Mouse (Mus musculus): ENCODE data around the gene Gm11077. TPM values are rescaled to one million over a fixed set of nuclear protein-coding genes. Genes with fewer than 3 reads are reported as not detected.

Gene Gm11077
- polyA plus RNA-seq, 1 experiment from 2014 or later: not detected

DNA sequence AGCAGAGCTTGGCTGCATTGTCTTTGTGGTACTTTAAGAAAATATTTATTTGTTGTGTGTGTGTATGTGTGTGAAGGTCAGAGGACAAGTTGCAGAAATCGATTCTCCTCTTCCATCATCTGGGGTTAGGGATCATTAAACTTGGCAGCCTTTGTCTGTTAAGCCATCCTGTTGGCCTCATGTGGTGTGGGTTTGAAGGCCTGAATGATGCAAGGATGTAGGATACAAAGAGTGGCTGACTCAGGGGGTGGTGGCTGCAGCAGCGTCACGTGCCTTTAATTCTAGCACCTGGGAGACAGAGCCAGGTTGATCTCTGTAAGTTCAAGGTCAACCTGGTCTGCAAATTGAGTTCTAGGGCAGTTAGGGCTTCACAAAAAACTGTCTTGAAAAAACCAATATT is 16.5 kb downstream of the Gm11077 start:
- DNase-seq (ENCODE audit: low spot score): no peak

DNA sequence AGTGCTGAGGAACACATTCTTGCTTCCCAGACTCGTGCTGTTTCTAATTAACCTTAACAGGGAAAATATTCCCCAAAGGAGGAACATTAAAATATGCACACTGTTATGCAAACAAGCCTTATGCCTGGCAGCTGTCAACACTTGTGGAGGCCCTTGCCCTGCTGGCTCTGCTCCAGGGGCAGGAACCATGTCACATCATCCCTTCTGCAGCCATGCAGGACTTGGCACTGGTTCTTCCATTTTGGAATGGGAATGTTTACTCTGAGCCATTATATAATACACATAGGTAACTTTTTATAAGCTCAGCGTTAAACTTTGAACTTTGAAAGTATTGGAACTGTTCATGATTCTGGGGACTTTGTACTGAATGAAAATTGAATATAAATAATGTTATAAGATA is 18.5 kb downstream of the Gm11077 start:
- no peak for DNase-seq (ENCODE audit: low spot score)

DNA sequence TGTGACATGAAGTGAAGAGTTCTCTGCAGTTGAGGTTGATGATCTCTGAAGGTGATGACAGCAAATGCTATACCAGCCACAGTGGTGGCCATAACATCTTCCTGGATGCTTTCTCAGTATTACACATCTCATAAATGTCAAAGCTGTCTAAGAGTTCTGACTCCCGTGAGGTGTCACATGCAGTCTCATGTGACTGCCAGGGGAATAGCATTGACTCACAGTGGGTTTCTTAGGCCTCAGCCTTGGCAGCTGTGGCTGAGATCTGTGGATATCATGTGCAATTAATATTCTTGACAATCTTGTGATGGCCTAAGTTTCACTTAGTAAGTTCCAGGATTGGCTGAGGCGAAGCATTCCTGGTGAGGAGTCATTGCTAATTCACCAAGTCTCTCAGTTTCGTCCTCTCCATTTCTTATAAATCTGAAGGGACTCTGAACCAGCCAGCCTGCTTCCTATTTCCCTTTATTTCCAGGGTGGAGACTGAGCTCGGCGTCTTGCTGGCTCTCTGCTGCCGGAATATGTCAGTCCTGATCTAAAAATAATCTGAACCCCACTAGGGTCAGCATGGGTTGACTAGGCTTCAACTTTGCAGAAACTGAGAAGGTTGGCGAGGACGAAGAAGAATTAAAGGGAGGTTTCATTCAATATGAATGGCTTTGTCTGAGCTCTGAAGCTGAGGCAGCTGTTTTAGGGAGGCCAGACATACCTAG is 21.4 kb downstream of the Gm11077 start:
- DNase-seq (ENCODE audit: low spot score): no peak

DNA sequence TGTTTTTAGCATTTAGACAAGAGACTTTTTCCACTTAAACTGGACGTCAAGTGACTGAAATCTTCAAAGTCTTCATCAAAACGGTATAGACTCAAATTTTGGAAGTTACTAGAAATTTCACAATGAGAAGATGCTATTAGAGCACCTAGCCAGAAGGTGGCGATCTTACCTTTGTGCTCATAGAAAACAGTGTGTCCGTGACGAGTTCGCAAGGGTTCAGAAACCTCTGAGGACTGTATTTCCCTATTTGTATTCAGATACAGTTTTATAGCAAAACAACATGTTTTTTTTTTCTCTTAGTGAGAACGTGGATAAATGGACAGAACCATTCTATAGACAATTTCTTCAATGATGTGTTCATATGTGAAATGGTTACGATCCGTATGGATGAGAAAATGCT is 37.3 kb downstream of the Gm11077 start:
- peak; percentile 64 for DNase-seq (ENCODE audit: low spot score)

DNA sequence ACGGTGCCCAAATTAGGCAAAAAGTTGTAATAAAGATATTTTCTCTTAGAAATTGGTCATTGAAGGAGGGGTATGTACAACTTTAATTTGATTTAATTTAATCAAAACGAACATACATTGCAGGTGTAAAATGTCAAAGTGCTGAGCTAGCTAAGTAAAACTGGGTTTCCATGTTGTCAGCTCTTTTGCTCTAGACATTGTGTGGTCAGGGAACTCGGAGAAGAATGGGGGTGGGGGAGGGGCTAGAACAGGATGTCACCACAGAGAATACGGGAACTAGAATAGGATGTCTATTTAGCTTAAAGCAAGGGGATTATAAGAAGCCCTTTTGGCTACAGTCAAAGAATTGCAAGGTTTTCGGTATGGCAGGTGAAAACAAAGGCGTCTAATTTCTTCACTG is 38.2 kb downstream of the Gm11077 start:
- peak; percentile 17 for DNase-seq (ENCODE audit: low spot score)

DNA sequence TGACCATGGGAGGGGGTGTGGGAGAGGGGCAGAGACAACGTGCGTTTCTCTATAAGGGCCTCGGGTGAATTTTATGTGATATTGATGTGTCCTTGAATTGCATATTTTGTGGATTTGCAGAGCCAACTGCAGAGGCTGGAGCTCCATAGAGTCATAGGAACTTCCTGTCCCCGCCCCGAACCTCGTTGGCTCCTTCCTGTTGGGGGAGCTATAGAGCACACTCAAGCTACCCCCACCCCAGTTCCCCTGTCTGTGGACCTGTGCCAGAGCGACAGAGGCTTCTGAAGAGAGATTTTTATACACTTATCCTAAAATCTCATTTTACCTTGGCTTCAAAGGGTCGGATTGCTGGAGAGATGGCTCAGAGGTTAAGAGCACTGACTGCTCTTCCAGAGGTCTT is 39.1 kb downstream of the Gm11077 start:
- DNase-seq (ENCODE audit: low spot score): peak; percentile 33

DNA sequence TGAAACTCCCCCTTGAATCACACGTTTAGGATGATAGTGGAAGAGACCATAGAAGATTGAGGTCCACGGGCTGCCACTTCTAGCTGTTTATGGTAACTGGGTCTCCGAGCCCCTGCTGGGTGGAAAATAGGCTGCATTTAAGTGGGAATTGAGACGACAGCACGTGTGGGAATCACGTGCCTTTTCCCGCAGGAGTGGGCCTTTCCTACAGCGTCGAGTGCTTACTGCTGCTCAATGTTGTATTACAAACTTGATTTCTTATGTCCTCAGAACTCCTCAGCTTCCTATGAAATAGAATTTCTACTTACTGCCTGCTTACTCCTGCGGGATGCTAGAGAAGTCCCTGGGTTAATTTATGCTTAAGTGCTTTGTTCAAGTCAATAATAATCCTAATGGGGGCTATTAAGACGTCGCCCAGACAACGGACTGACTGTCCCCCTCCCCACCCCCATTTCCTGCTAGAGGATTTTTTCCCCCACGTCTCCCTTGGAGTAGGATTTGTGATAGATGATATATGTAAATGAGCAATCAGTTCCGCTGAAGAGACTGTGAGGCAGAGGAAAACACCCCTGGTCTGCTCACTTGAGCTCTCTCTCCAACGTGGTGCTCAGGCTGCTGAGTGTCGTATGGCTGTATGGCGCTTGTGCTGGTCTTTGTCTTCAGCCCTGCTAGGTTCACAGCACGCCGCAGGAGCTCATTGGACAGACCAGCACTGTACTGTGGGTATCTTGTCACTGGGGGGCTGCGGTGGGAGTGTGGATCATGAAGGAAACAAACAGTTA is 40.0 kb downstream of the Gm11077 start:
- DNase-seq (ENCODE audit: low spot score): no peak

DNA sequence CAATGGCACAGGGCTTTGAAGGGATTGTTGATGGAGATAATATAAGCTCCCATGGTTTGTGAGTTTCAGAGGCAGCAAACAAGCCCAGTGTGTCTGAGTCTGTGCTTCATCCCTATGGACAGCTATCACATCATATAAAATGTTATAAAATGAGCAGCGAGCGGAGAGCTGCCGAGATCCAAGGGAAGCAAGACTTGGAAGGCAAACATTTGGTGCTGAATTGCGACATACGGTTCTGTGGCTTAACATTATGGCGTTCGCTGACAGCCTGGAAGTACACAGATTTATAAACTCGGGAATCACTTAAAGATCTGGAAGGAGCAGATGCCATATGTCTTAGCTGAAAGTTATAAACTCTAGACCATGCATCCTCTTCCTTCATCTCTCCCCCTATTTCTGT is 47.2 kb downstream of the Gm11077 start:
- DNase-seq (ENCODE audit: low spot score): no peak

DNA sequence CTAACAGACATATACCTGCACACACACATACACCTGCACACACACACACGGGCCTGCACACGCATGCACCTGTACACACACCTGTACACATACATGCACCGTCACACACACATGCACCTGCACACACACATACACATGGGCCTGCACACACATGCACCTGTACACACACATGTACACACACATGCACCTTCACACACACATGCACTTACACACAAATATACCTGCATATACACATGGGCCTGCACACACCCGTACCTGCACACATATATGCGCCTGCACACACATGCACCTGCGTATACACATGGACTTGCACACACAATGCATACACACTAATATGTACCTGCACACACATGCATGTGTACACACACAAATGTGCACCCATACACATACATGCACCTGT is 53.4 kb downstream of the Gm11077 start:
- DNase-seq (ENCODE audit: low spot score): no peak

DNA sequence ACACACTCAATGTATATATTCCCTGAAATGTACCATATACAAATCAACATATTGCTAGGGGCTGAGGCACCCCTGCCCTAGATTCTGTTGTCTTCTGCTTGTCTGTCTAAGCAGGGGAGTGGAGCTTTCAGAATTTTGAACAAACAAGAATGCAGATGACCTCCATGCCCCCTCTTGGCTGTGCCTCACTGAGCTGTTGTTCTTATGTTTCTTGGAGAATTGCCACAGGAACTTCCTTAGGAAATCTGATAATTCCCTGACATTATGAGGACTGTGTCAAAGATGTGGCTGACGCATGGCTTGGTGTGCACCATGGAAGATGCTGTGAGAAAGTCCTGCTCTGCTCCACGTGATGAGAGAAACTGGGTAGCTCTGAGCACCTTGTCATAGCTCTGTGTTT is 57.0 kb downstream of the Gm11077 start:
- no peak for DNase-seq (ENCODE audit: low spot score)

DNA sequence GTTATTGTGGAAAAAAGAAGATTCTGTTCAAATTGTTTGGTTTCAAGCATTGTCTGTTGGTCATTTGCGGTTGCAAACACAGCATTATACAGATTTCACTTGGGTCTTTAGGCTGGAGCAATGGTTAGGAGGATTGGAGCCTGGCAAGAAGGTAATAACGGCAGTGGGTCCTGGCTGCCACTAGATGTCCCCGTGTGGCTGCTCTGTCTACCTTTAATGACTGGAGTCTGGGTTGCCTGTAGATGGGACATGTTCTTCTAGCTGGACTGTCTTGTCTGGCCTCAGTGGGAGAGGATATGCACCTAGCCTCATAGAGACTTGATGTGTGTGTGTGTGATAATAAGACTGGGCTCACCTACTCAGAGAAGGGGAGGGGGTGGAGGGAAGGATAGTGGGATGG is 60.8 kb downstream of the Gm11077 start:
- DNase-seq (ENCODE audit: low spot score): no peak

DNA sequence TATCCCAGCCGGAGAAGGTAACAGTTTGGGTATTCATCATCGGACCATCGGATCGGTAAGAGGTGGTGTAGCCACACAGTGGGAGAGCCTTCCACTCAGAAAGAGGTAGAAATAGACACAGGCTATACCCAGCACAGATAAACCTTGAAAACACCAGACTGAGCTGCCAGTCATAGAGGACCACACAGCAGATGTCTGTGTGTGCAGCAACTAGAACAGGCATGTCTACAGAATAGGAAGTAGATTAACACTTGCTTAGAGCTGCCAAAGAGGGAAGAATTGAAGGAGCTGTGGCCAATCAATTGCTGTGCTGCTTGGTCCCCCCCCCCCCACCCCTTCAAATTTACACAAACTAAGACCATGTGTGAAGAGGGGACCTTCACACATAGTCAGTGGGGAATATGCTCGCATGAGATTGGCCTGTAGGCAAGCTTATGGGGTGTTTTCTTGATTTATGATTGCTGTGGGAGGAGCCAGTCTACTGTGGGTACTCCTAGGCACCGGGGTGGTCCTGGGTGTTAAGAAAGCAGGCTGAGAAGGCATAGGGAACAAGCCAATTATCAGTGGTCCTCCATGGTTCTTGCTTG is 64.7 kb downstream of the Gm11077 start:
- DNase-seq (ENCODE audit: low spot score): no peak

DNA sequence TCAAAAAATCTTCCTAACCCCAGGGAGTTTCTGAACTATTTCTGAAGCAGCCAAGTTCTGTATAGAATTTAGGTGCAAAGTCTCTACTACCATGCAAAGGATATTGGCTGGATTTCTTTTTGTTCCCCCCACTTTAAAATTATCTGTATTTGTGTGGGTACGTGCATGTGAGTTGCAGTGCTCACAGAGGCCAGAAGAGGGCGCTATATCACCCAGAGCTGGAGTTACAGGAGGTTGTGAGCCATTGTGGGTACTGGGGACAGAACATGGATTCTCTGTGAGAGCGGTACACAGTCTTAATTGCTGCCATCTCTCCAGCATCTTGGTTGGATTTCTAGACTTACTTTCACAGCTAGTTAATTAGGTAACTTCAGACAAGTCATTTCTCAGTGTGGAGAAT is 69.8 kb downstream of the Gm11077 start:
- DNase-seq (ENCODE audit: low spot score): no peak

DNA sequence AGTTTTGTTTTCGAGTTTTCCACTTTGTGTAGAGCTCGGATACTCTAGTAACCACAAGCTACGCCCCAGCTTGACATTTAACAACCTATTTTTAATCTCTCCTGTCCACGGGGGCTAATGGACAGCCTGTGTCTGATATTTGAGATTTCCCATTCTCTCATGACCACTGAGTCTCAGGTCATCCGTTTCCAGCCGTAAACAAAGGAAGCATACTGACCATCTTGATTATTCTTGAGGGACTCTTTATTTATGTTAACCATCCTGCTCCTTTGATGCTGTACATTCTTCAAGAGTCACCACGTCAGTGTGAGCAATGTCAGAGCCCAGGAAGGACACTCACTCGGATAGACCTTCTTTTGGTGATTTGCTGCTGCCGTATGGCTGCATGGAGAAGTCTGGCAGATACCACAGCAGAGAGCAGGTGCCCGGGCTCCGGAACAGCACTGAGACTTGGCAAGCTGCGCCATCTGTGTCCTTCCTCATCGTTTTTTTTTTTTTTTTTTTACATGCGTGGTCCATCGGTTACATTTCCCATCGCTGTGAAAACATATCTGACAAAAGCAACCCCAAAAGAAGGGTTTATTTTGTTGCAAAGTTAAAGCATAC is 70.5 kb downstream of the Gm11077 start:
- no peak for DNase-seq (ENCODE audit: low spot score)

DNA sequence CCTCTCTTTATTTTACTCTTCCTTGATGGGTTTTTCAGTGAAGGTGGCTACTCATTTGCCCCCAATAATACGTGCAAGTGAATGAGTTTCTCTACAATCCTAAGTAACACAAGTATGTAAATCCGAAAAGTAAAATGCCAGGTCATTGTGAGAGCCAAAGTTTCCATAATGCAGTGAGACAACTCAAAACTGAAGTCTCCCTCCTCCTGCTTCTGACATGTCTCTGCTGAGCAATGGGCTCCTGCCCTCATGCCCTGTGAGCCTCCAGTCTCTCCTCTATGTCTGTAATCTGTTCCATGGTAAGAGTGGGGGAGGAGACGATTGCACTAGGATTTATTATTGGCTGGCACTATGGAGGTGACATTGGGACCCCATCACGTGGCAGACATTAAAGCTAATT is 71.5 kb downstream of the Gm11077 start:
- DNase-seq (ENCODE audit: low spot score): no peak

Other genes starting within 250 kb of the Gm11077 start
- gene Aebp2, start 106.6 kb upstream of the Gm11077 start, polyA plus RNA-seq (2015; fragmentation: Nextera tagmentation; extraction: Ambion mirVana): 17.4 and 24.4 TPM in 2 replicates